Mouse (Mus musculus) brain, embryonic 14.5 days (tissue): Measurements from ENCODE around the gene Tbc1d1. TPM values are rescaled to one million over a fixed set of nuclear protein-coding genes. Genes with fewer than 3 reads are reported as not detected.
"Not testable (repeated sequence)": the region's sequence is repeated elsewhere in the genome, so short reads cannot be mapped to it uniquely, and the experiment has no call there.

Source experiments
- DNase-seq: peaks from one replicate; pipeline ENCODE4 v3.0.0-alpha.2; 2011; ENCODE audit warnings: low read depth
- CTCF ChIP-seq: fragments of 200-500 bp; IDR thresholded peaks from 2 replicates; pipeline ENCODE4 v1.5.1; 2012; ENCODE audit warnings: inconsistent platforms, mild to moderate bottlenecking, moderate library complexity, borderline replicate concordance; ENCODE audit not compliant: insufficient read depth, insufficient read length; ENCODE audit errors: extremely low read depth
- POLR2A ChIP-seq: fragments of 200-500 bp; IDR thresholded peaks from 2 replicates; pipeline ENCODE4 v1.6.1; 2012; ENCODE audit warnings: mild to moderate bottlenecking, inconsistent platforms, borderline replicate concordance; ENCODE audit not compliant: poor library complexity, insufficient read depth, insufficient read length, severe bottlenecking; ENCODE audit errors: extremely low read depth
- polyA plus RNA-seq: library from polyadenylated mRNA; depleted of rRNA; stranded (reverse); fragments of >200 nt; gene quantifications from 2 replicates; pipeline ENCODE4 v1.2.3, GENCODE M21; 2012

Tbc1d1 gene
- polyA plus RNA-seq, 1 experiment = 17.8 TPM

DNA sequence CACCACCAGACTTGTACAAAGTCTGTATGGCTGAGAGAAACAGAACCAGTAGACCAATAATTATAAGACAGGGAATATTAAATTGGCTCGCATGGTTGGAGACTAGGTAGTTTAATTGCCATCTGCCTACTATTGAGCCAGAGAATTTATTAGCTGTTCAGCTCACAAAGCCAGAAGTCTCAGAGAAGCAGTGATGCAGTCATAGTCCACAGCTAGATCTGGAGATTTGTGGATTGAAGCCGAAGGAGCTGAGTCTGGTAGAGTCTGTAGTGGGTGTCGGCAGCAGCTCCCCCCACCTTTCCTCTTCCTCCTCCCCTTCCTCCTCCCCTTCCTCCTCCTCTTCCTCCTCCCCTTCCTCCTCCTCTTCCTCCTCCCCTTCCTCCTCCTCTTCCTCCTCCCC, 184.3 kb downstream of the Tbc1d1 start:
- DNase-seq = no peak
- TF ChIP-seq CTCF (no peak), POLR2A (no peak)

DNA sequence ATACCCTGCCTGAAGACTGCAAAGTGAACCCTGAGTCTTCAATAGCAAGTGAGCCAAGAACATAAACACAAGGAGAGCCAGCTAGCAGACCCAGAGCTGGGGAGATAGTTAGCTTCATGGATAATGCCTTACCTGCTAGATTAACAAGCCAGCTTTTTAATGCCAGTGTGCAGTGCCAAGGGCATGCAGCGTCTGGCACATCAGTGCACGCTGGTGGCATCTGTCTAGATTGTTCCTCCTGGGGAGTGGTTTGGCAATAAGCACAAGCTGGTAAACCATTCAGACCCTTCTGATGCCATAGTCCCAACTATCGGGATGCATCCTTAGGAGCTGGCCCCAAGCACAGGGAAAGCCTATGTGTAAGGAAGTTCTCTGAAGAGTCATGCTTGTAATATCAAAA, 185.6 kb downstream of the Tbc1d1 start:
- no peak for TF ChIP-seq POLR2A
- no peak for TF ChIP-seq CTCF
- DNase-seq = no peak

DNA sequence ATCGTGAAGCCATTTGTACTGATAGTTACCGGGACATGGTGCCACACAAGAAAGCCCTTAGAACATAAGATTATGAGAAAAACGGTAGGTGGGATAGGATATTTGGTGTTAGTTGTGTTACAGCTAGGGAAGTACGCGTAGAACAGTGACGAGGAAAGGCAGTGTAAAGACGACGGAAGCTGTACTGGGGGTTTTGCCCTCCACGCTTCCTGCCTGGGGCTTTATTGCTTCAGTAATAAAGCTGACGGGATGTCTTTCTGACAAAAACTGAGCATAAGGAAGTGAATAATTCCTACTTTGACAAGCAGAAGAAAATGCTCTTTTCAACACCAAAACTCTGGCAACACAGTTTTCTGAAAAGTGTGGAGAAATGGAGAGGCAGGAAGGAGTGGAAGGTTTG, 186.0 kb downstream of the Tbc1d1 start:
- DNase-seq = no peak

DNA sequence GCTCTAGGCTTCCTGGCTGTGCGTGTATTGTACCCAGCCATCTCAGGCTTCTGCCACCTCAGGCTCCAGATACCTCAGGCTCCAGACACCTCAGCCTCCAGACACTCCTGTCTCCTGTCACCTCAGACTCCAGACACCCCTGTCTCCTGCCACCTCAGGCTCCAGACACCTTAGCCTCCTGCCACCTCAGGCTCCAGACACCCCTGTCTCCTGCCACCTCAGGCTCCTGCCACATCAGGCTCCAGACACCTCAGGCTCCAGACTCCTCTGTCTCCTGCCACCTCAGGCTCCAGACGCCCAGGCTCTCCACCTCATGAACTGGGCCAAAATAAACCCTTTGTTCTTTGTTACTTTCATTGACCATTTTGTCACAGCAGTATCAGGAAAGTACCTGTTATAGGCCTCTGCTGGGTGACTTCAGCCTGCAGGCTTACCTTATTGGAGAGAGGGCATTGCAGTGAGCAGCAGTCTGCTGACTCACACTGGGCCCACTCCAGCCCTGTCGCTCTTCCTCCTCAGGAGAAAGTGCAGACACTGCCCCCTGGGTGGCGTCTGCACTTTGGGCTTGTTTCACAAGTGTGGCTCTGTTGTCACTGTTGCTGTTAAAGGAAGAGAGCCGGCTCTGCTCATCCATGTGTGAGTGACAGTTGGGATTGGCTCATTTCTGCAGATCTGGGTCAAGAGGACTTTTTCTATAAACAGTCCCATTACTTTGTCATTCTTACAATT, 188.0 kb downstream of the Tbc1d1 start:
- 0 out of 2 replicates have a peak, but pooled peaks have one; percentile 16 for TF ChIP-seq CTCF
- no peak for TF ChIP-seq POLR2A
- peak; percentile 52 for DNase-seq

More for the DNA sequence above, 186.0 kb downstream of the Tbc1d1 start:
- TF ChIP-seq POLR2A (no peak), CTCF (no peak)

DNA sequence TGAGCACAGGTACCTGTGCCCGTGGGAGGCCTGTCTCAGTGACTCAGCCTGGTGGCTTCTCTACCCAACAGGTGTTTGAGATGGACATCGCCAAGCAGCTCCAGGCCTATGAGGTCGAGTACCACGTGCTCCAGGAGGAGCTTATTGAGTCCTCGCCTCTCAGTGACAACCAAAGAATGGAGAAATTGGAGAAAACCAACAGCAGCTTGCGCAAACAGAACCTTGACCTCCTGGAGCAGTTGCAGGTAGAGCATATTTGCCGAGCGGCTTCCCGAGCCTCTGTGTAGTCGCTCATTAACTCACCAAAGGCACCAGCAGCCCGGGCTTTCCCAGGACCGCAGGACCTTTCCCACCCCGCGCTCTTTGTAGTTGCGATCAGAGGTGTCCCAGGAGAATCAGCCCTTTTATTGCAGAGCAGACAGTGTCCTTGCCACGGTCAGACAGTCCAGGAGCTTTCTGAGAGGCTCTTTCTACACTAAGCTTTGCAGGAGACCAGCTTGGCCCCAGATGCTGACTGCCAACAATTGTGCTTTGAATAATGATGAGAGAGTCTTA, 189.2 kb downstream of the Tbc1d1 start:
- TF ChIP-seq CTCF = no peak
- TF ChIP-seq POLR2A = no peak

DNA sequence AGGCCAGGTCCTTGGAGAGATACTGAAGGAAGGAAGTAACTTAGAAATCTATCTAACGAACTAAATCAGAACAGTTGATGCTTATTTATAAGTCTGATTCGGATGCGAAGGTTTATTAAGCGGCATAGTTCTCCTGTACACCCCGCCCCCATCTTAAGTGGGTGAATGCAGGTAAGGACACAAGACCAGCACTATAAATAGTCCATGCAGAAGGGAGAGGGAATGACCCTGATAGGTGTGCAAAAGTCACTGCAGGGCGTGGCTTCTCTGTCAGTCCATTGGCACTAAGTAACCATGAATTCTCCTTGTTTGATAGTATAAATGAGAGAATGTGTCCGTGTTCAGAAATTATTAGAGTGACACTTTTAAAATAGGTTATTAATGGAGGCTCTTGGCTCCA, 189.7 kb downstream of the Tbc1d1 start:
- no peak for DNase-seq
- TF ChIP-seq CTCF = no peak
- TF ChIP-seq POLR2A = no peak

More for the DNA sequence above, 189.2 kb downstream of the Tbc1d1 start:
- peak; percentile 80 for DNase-seq

DNA sequence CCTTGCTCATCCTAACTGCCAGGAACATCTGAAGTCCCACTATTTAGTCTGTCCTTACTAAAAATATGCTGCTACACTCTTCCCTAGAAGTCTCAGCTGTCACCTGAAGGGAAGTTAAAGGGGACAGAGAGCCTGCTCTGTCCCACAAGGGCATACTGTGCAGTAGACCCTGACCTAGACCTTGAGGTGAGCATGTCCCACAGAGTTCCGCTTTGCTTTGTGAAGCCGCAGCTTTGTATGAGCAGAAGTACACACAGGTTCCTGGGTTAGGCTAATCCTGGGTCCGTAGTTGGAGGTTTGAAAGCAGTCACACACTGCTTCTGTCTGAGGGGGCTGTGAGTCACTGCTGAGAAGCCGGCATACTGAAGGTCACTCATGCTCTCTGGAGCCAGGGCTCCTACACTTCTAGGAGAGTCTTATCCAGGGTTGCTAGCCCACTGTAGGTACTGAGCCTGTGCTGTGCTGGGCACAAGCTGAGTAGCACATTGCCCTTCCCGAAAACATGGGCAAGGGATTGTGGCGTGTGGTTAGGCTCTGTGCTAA, 190.3 kb downstream of the Tbc1d1 start:
- DNase-seq = no peak
- TF ChIP-seq POLR2A (no peak), CTCF (no peak)

DNA sequence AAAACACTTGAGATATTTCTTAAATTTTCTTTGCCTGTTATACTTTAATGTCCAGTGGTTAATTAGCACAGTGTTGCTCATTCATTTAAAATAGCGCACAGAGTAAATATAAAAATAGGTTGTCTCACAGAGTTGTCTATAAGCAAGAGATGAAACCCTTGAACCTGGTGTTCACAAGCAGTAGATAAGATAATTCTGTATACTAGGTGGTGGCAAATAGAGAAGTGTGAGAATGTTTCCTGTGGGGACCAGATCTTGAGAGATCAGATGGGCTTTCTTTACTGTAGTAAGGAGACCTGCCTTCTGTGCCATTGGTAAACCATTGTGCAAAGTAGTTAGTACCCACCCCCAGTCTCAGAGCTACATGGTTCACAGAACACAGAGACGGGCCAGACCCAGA, 192.1 kb downstream of the Tbc1d1 start:
- TF ChIP-seq POLR2A = no peak
- no peak for TF ChIP-seq CTCF
- no peak for DNase-seq

DNA sequence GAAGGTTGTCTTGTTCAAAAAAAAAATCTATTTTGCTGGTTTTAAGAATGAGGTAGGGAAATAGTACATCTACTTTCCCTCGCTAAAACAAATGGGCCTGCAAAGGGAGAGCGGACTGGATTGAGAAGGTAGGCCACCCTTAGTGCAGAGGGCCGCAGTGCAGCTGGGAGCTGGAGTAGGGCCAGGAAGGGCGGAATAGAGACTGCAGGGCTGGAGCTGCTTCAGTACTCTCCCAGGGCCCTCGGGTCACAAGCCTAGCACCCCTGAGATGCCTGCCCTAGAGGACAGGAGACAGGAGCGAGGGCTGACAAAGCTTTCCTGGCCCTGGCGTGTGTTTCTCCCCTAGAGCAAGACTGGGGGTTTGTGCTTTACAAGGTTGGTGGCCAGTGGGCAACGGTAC, 192.7 kb downstream of the Tbc1d1 start:
- no peak for DNase-seq
- TF ChIP-seq POLR2A (no peak), CTCF (no peak)

DNA sequence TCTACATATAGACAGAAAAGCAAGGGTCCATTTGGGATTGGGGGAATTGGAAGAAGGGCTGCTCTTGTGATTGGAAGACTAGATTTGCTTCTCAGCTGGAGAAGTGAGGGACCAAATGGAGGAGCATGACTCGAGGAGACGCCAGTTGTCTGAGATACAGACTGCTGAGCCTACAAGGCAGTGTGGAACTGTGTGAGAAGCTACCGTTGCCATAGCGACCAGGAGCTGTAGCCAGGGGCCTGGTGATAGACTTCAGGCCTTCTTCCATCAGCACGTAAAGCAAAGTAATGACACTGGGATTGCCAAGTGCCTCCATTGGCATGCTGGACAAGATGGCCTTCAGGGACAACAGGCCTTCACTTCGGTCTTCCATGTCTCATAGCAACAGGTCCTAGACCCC, 195.9 kb downstream of the Tbc1d1 start:
- TF ChIP-seq CTCF (no peak), POLR2A (no peak)
- DNase-seq = no peak

DNA sequence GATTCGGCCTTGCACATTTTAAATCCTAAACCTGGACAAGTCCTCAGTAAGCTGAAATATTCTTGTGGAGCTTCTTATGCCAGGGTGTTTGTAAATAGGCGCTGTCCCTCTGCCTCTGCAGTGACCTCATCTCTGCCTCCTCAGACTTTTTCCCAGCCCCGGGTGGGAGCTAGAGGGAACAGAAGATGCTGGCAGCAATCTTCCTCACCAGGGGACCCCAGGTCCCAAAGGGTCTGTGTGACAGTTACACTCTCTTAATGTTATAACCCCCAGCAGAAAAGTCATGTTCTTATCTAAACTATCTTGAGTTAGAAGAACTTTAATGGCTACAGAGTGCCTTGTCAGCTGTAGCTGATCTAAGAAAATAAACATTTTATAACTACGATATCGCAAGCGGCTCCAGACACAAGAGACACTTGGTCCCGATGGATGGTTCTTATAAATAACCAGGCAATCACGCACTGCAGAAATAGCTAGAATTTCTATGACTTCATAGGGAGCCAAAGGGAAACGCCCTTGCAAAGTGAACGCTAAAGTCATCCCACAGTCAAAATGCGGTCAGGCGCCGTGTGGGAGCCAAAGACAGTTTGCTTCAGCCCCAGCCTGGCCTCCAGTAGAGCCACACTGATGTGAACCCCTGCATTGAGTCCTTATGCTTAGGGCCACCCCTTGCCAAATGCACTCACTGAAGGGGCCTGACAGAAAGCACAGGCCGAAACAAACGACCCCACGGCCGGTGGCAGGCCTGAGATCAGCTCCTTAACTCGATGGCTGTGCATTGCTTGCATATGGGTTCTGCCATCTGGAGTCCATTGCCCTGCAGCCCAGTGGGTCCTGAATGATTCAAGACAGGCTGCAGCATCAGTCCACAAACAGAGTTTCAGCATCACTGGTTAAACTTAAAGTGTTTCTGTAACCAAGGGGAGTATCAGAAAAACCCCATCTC, 202.8 kb downstream of the Tbc1d1 start:
- TF ChIP-seq CTCF (no peak), POLR2A (no peak)
- no peak for DNase-seq

DNA sequence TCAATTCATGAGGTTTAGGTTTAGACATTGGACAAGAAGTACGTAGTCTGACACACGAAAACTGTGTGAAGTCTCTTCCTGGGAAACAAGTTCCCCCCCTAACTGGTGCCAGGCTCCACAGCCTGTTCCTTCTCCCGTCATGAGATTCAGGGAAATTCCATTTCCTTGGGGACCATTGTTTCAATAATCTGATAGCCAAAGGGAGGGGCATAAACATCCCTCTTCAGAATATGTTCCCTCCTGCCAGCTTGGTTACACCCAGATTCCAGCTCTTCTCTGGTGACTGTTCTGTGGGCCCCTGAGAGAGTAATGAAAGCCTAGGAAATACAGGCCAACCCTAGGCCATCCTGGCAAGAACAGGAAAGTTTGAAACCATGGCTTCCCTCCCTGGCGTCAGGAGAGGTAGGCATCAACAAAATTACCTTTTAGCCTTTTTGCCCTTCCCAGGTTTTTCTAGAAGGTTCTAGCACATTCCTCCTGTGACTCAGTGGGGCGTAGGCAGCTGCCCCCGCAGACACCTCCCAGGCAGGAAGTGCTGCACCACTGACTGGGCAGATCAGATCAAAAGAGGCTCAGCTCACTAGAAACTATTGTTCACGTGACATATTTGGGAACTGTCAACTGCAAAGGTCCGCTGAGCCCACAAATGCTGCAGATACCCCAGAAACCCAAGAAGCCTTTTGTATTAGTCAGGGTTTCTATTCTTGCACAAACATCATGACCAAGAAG, 204.2 kb downstream of the Tbc1d1 start:
- no peak for DNase-seq
- TF ChIP-seq CTCF = no peak
- no peak for TF ChIP-seq POLR2A

DNA sequence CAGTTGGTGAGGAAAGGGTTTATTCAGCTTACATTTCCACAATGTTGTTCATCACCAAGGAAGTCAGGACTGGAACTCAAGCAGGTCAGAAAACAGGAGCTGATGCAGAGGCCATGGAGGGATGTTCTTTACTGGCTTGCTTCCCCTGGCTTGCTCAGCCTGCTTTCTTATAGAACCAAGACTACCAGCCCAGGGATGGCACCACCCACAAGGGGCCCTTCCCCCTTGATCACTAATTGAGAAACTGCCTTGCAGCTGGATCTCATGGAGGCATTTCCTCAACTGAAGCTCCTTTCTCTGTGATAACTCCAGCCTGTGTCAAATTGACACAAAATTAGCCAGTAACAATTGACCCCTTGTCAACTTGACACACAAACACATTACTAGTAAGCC, 204.8 kb downstream of the Tbc1d1 start:
- DNase-seq = not testable (repeated sequence)
